Mouse (Mus musculus): ENCODE measurements at regions not wholly inside any gene's neighbourhood (a gene's known extent, or its start where the extent isn't known, plus 50 kb on each side); places are given as distances from the start of the nearest gene placed in this dataset.
A peak's percentile ranks its signal among the peaks of the same experiment; 100 is the strongest.

DNA sequence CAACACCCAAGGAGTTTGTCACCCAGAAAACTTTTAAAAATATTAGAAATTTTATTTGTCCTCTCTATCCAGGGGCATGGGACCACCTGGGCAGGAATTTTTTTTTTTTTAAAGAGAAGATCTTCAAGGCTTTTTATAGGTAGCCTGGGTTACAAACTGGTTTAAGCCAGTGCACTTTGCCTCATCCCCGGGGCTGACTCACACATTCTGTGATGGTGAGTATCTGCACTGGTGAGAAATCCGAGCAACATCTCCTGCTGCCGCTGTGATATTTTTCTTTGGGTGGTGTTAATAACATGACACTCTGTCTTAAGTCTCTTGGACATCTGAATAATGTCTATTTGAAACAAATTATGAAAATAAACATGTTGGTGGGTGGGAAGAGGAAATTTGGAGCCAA is 327.8 kb downstream of the Foxa2 start:
- ATAC-seq (ENCODE audit: low FRiP score, low TSS enrichment): no peak
- 87% methylated on average over 3 of the region's 3 CpGs for WGBS

GRCm38 (mm10) chr2:147717484-147717947 is 329.3 kb downstream of the Foxa2 start:
- Histone ChIP-seq H3K27me3 (ENCODE audit: insufficient read depth, low read length) (no peaks in the 10 kb centered on the region), H3K4me2 (replicated peaks; ENCODE audit: low read depth, low read length) (no peak overlapping the region), H3K4me3 (ENCODE audit: low read length) (no peak overlapping the region), H3K36me3 (ENCODE audit: insufficient read depth, low read length) (no peaks in the 10 kb centered on the region), H3K9ac (replicated peaks; ENCODE audit: low read length) (no peak overlapping the region), H3K27ac (ENCODE audit: low read length) (no peak overlapping the region), H3K9me3 (ENCODE audit: low read length) (no peaks in the 10 kb centered on the region), H3K4me1 (ENCODE audit: insufficient read depth, low read length) (no peaks in the 10 kb centered on the region)
- no peak for ATAC-seq (ENCODE audit: low FRiP score, low TSS enrichment)
- WGBS: 63% methylated on average over 12 of the region's 12 CpGs

More for the DNA sequence above, 327.8 kb downstream of the Foxa2 start:
- H3K27me3 ChIP-seq (ENCODE audit: insufficient read depth, low read length): no peaks in the 10 kb centered on the region
- H3K9me3 ChIP-seq (ENCODE audit: low read length): no peaks in the 10 kb centered on the region
- H3K4me2 ChIP-seq (replicated peaks; ENCODE audit: low read depth, low read length): no peak overlapping the region
- no peaks in the 10 kb centered on the region for H3K36me3 ChIP-seq (ENCODE audit: insufficient read depth, low read length)
- H3K4me3 ChIP-seq (ENCODE audit: low read length): no peak overlapping the region
- no peak overlapping the region for H3K9ac ChIP-seq (replicated peaks; ENCODE audit: low read length)
- no peak overlapping the region for H3K27ac ChIP-seq (ENCODE audit: low read length)
- H3K4me1 ChIP-seq (ENCODE audit: insufficient read depth, low read length): no peaks in the 10 kb centered on the region

DNA sequence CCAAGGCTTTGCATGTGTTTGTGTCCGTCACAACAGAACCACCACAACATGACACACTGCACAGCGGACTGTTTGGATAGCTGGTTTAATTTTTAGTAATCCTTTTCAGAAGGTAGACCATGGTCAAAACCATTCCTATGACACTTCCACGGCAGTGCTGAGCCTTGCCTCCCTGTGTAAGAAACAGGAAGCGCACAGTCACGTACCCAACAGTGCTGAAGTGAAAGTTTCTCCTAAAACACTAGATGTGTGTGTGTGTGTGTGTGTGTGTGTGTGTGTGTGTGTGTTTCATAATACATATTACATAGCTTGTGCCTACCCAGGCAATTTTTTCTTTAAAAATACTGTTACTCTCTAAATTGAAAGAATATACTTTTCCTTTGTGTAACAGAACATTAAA is 331.0 kb downstream of the Foxa2 start:
- H3K4me3 ChIP-seq (ENCODE audit: low read length): no peak overlapping the region
- H3K27me3 ChIP-seq (ENCODE audit: insufficient read depth, low read length): no peaks in the 10 kb centered on the region
- WGBS: 85% methylated on average over 5 of the region's 5 CpGs
- H3K4me2 ChIP-seq (replicated peaks; ENCODE audit: low read depth, low read length): no peak overlapping the region
- H3K4me1 ChIP-seq (ENCODE audit: insufficient read depth, low read length): no peaks in the 10 kb centered on the region
- H3K27ac ChIP-seq (ENCODE audit: low read length): no peak overlapping the region
- H3K9ac ChIP-seq (replicated peaks; ENCODE audit: low read length): no peak overlapping the region
- H3K36me3 ChIP-seq (ENCODE audit: insufficient read depth, low read length): no peaks in the 10 kb centered on the region
- no peak for ATAC-seq (ENCODE audit: low FRiP score, low TSS enrichment)
- no peaks in the 10 kb centered on the region for H3K9me3 ChIP-seq (ENCODE audit: low read length)

DNA sequence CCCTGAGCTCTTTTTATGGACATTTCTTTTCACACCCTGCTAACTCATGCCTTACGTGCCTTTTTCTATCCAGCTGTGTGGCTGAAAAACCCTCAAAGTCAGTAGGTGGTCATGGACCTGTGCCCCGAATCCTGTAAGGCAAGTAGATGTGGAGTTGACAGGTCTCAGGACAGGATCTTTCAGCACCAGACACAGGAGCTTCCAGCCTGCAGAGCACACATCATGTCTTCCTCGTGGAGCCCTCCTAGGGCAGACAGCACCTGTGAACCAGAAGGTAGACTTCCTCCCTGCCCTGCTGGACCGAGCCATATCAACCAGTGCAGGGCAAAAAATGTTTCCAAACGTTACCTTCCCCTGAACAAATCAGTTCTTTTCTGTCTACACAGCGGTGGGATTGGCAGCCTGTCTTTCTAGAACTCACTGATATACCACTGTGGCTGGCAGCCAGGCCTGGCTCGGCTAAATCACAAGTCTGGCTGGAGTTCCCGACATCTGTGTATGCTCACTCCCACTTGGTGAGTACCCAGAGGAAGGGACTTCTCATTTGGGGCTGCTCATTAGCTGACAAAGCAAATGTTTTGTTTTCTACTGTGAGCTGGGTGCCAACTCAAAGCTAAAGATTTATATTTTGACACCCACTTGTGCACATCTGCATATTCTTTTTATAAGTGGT is 336.0 kb downstream of the Foxa2 start:
- Histone ChIP-seq H3K4me2 (replicated peaks; ENCODE audit: low read depth, low read length) (no peak overlapping the region), H3K4me3 (ENCODE audit: low read length) (no peak overlapping the region), H3K27me3 (ENCODE audit: insufficient read depth, low read length) (peaks cover 5% of the 10 kb centered on the region; the same call in 1 of the 2 replicates), H3K27ac (ENCODE audit: low read length) (no peak overlapping the region), H3K9ac (replicated peaks; ENCODE audit: low read length) (no peak overlapping the region), H3K36me3 (ENCODE audit: insufficient read depth, low read length) (no peaks in the 10 kb centered on the region), H3K9me3 (ENCODE audit: low read length) (no peaks in the 10 kb centered on the region), H3K4me1 (ENCODE audit: insufficient read depth, low read length) (no peaks in the 10 kb centered on the region)
- WGBS: 43% methylated on average over 8 of the region's 8 CpGs
- ATAC-seq (ENCODE audit: low FRiP score, low TSS enrichment): no peak

GRCm38 (mm10) chr2:147709799-147710198 is 337.0 kb downstream of the Foxa2 start:
- no peak overlapping the region for H3K9ac ChIP-seq (replicated peaks; ENCODE audit: low read length)
- H3K4me1 ChIP-seq (ENCODE audit: insufficient read depth, low read length): no peaks in the 10 kb centered on the region
- no peak overlapping the region for H3K27ac ChIP-seq (ENCODE audit: low read length)
- ATAC-seq (ENCODE audit: low FRiP score, low TSS enrichment): no peak
- H3K36me3 ChIP-seq (ENCODE audit: insufficient read depth, low read length): no peaks in the 10 kb centered on the region
- H3K4me2 ChIP-seq (replicated peaks; ENCODE audit: low read depth, low read length): no peak overlapping the region
- no peaks in the 10 kb centered on the region for H3K9me3 ChIP-seq (ENCODE audit: low read length)
- no peak overlapping the region for H3K4me3 ChIP-seq (ENCODE audit: low read length)
- peaks cover 5% of the 10 kb centered on the region; the same call in 1 of the 2 replicates for H3K27me3 ChIP-seq (ENCODE audit: insufficient read depth, low read length)

DNA sequence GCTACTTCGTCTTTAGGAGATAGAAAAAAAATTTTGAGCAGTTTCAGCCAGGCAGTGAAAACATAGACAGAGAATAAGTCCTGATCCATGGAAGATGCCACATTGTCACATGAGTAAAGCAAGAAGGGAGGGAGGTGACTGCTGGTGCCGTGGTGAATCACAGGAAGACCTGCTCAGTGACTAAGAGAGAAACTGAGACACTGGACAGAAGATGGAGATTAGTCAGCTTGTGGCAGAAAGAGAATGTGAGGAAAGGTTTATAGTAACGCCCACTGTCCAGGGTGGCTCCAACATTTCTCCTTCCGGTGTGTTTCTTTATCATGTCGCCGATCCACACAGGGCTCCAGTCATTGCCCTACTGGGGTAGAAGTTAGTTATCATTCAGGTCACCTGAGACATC is 339.6 kb downstream of the Foxa2 start:
- Histone ChIP-seq H3K36me3 (ENCODE audit: insufficient read depth, low read length) (no peaks in the 10 kb centered on the region), H3K27me3 (ENCODE audit: insufficient read depth, low read length) (peaks cover 5% of the 10 kb centered on the region; the same call in 1 of the 2 replicates), H3K4me3 (ENCODE audit: low read length) (no peak overlapping the region), H3K27ac (ENCODE audit: low read length) (no peak overlapping the region), H3K4me1 (ENCODE audit: insufficient read depth, low read length) (no peaks in the 10 kb centered on the region), H3K9ac (replicated peaks; ENCODE audit: low read length) (no peak overlapping the region), H3K9me3 (ENCODE audit: low read length) (no peaks in the 10 kb centered on the region), H3K4me2 (replicated peaks; ENCODE audit: low read depth, low read length) (no peak overlapping the region)
- WGBS: 83% methylated on average over 6 of the region's 6 CpGs
- no peak for ATAC-seq (ENCODE audit: low FRiP score, low TSS enrichment)

DNA sequence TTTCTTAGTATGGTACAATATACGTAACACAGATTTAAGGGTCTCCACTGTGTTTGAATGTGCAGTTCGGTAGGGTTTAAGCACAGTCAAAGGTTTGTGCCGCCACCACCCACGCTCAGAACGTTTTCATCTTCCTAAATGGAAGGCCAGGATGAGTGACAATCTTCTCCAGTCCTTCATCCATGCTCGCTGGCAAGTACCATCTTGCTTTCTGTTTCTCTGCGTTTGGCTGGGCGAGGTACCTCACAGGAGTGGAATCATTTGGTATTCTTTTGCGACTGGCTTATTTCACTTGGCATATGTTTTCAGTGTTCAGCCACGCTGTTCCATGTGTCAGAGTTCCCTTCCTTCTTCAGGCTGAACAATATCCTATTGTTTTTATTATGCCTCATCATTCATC is 342.3 kb downstream of the Pax1 start:
- Histone ChIP-seq H3K4me1 (ENCODE audit: insufficient read depth, low read length) (no peaks in the 10 kb centered on the region), H3K4me2 (replicated peaks; ENCODE audit: low read depth, low read length) (no peak overlapping the region), H3K27me3 (ENCODE audit: insufficient read depth, low read length) (0 out of 2 replicates have a peak, but pooled peaks cover 2% of the 10 kb centered on the region), H3K27ac (ENCODE audit: low read length) (no peak overlapping the region), H3K36me3 (ENCODE audit: insufficient read depth, low read length) (no peaks in the 10 kb centered on the region), H3K9me3 (ENCODE audit: low read length) (no peaks in the 10 kb centered on the region), H3K4me3 (ENCODE audit: low read length) (no peak overlapping the region), H3K9ac (replicated peaks; ENCODE audit: low read length) (no peak overlapping the region)
- 77% methylated on average over 10 of the region's 10 CpGs for WGBS
- no peak for ATAC-seq (ENCODE audit: low FRiP score, low TSS enrichment)

DNA sequence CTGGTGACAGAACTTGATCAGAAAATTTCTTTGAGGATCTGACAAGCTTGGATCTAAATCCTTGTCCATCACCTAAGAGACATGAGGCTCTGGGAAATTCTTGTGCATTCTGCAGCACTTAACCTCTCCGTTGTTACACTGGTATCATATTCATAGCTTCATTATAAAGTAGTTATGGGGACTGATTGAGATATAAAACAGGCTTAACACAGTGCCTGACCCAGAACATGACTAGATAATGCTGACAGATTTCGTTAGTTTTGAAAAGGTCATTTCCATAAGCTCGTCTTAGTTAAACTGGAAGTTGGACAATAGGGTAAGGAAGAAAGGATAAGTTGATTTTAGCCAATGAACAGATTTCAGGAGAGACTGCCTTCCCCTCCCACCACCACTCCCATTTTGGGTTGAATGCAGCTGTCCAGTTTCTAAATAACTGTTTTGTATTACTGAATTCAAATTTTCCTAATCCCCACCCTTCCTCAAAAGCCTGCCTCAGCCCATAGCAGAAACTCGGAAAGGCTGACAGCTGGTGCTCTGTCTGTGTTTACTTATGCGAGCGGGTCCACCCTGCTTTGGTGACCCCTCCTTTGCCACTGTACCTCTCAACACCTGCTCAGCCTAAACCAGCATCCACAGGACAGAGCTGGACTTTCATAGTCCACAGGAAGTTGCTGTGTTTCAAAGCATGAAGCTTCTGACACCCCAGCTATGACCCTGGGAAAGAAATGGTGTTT is 340.8 kb downstream of the Pax1 start:
- Histone ChIP-seq H3K4me2 (replicated peaks; ENCODE audit: low read depth, low read length) (no peak overlapping the region), H3K27me3 (ENCODE audit: insufficient read depth, low read length) (no peaks in the 10 kb centered on the region), H3K4me3 (ENCODE audit: low read length) (no peak overlapping the region), H3K36me3 (ENCODE audit: insufficient read depth, low read length) (no peaks in the 10 kb centered on the region), H3K9ac (replicated peaks; ENCODE audit: low read length) (no peak overlapping the region), H3K4me1 (ENCODE audit: insufficient read depth, low read length) (no peaks in the 10 kb centered on the region), H3K9me3 (ENCODE audit: low read length) (no peaks in the 10 kb centered on the region), H3K27ac (ENCODE audit: low read length) (no peak overlapping the region)
- 66% methylated on average over 6 of the region's 6 CpGs for WGBS
- no peak for ATAC-seq (ENCODE audit: low FRiP score, low TSS enrichment)

- Histone ChIP-seq H3K4me1 (ENCODE audit: insufficient read depth, low read length) (no peaks in the 10 kb centered on the region), H3K9ac (replicated peaks; ENCODE audit: low read length) (no peak overlapping the region), H3K36me3 (ENCODE audit: insufficient read depth, low read length) (no peaks in the 10 kb centered on the region), H3K27me3 (ENCODE audit: insufficient read depth, low read length) (no peaks in the 10 kb centered on the region), H3K4me3 (ENCODE audit: low read length) (no peak overlapping the region), H3K4me2 (replicated peaks; ENCODE audit: low read depth, low read length) (no peak overlapping the region), H3K27ac (ENCODE audit: low read length) (no peak overlapping the region), H3K9me3 (ENCODE audit: low read length) (no peaks in the 10 kb centered on the region)
- ATAC-seq (ENCODE audit: low FRiP score, low TSS enrichment): peak; percentile 61; the same call in 1 of the 2 replicates
- WGBS: 24% methylated on average over 6 of the region's 6 CpGs
Observed at GRCm38 (mm10) chr2:147699524-147700081, 337.9 kb downstream of the Pax1 start.

GRCm38 (mm10) chr2:147691896-147692295 is 330.2 kb downstream of the Pax1 start:
- ATAC-seq (ENCODE audit: low FRiP score, low TSS enrichment): no peak
- Histone ChIP-seq H3K27ac (ENCODE audit: low read length) (no peak overlapping the region), H3K36me3 (ENCODE audit: insufficient read depth, low read length) (no peaks in the 10 kb centered on the region), H3K4me2 (replicated peaks; ENCODE audit: low read depth, low read length) (no peak overlapping the region), H3K9ac (replicated peaks; ENCODE audit: low read length) (no peak overlapping the region), H3K9me3 (ENCODE audit: low read length) (no peaks in the 10 kb centered on the region), H3K4me3 (ENCODE audit: low read length) (no peak overlapping the region), H3K4me1 (ENCODE audit: insufficient read depth, low read length) (no peaks in the 10 kb centered on the region), H3K27me3 (ENCODE audit: insufficient read depth, low read length) (0 out of 2 replicates have a peak, but pooled peaks cover 3% of the 10 kb centered on the region)
- WGBS: 60% methylated on average over 10 of the region's 10 CpGs
